Mouse (Mus musculus) erythroid progenitor cell, adult 5-6 weeks (primary cell): ENCODE measurements around the gene Pcbp2. TPM values are rescaled to one million over a fixed set of nuclear protein-coding genes. Genes with fewer than 3 reads are reported as not detected.
A peak's percentile ranks its signal among the peaks of the same experiment; 100 is the strongest.

Source experiments
- ATAC-seq: replicated peaks from 2 replicates; pipeline ENCODE4 v1.8.0; 2016; ENCODE audit warnings: moderate number of reproducible peaks, mild to moderate bottlenecking, moderate TSS enrichment, inconsistent platforms; ENCODE audit not compliant: poor library complexity, low FRiP score, severe bottlenecking
- total RNA-seq, 2 experiments: library from RNA; stranded (forward) in 1 of 2; stranded (reverse) in 1 of 2; fragments of 150-400 nt in 1 of 2; fragments of 186-747, 209-891 nt in 1 of 2; gene quantifications; 2 replicates each; pipeline versions ENCODE4 v1.2.3 to v1.2.4; 2015 to 2017; ENCODE audit warnings: low replicate concordance in 2 of 2

Pcbp2 gene
- total RNA-seq, 2 experiments from 2014 or later, result 185 to 484 TPM

GRCm38 (mm10) chr15:102517976-102518858 lies 47.9 kb downstream of the Pcbp2 start, which contains the start of gene Tarbp2:
Tarbp2 (plus strand) TSS chr15:102518192.
- peak; percentile 83 for ATAC-seq

GRCm38 (mm10) chr15:102518859-102519201 lies 48.5 kb downstream of the Pcbp2 start:
- ATAC-seq, result peak; percentile 1; the same call in 1 of the 2 replicates

GRCm38 (mm10) chr15:102519211-102520141 lies 49.1 kb downstream of the Pcbp2 start:
- no peak for ATAC-seq

- ATAC-seq, result no peak
Measured at GRCm38 (mm10) chr15:102520416-102520815, 50.1 kb downstream of the Pcbp2 start.

GRCm38 (mm10) chr15:102521480-102521879 lies 51.1 kb downstream of the Pcbp2 start:
- ATAC-seq, result no peak

- ATAC-seq, result peak; percentile 73
Measured at GRCm38 (mm10) chr15:102524892-102525485, 54.6 kb downstream of the Pcbp2 start, which contains the start of gene Npff. Npff (minus strand) TSS chr15:102524942.

- no peak for ATAC-seq
Measured at GRCm38 (mm10) chr15:102526111-102527002, 56.0 kb downstream of the Pcbp2 start.

- no peak for ATAC-seq
Measured at GRCm38 (mm10) chr15:102527936-102528335, 57.6 kb downstream of the Pcbp2 start.

GRCm38 (mm10) chr15:102528396-102528795 lies 58.1 kb downstream of the Pcbp2 start:
- ATAC-seq, result no peak

- ATAC-seq, result no peak
Measured at GRCm38 (mm10) chr15:102530566-102530965, 60.2 kb downstream of the Pcbp2 start.

GRCm38 (mm10) chr15:102531586-102531985 lies 61.2 kb downstream of the Pcbp2 start:
- ATAC-seq, result no peak

- no peak for ATAC-seq
Measured at GRCm38 (mm10) chr15:102532106-102532900, 62.0 kb downstream of the Pcbp2 start.

- no peak for ATAC-seq
Measured at GRCm38 (mm10) chr15:102533926-102534325, 63.6 kb downstream of the Pcbp2 start.

GRCm38 (mm10) chr15:102544801-102545200 lies 74.5 kb downstream of the Pcbp2 start:
- no peak for ATAC-seq

- no peak for ATAC-seq
Measured at GRCm38 (mm10) chr15:102546246-102546645, 75.9 kb downstream of the Pcbp2 start.

GRCm38 (mm10) chr15:102546677-102547427 lies 76.5 kb downstream of the Pcbp2 start:
- no peak for ATAC-seq

- no peak for ATAC-seq
Measured at GRCm38 (mm10) chr15:102547478-102547877, 77.1 kb downstream of the Pcbp2 start.
